Mouse (Mus musculus): ENCODE measurements at regions not wholly inside any gene's neighbourhood (a gene's known extent, or its start where the extent isn't known, plus 50 kb on each side); places are given as distances from the start of the nearest gene placed in this dataset.

GRCm38 (mm10) chr10:126270376-126270775 is 304.4 kb downstream of the Lrig3 start:
- Histone ChIP-seq H3K4me2 (ENCODE audit: low read depth) (no peak overlapping the region), H3K4me1 (ENCODE audit: insufficient read depth) (no peaks in the 10 kb centered on the region), H3K27ac (ENCODE audit: low read depth, low read length) (no peak overlapping the region), H3K9me3 (ENCODE audit: low read length) (no peaks in the 10 kb centered on the region), H3K4me3 (ENCODE audit: low read depth, low read length) (no peak overlapping the region), H3K9ac (no peak overlapping the region), H3K36me3 (ENCODE audit: insufficient read depth) (no peaks in the 10 kb centered on the region), H3K27me3 (ENCODE audit: insufficient read depth, low read length) (no peaks in the 10 kb centered on the region)
- 93% methylated on average over 12 of the region's 12 CpGs for WGBS
- TF ChIP-seq CTCF (IDR thresholded peaks at IDR 0.05; ENCODE audit: low read depth), result no peak
- DNase-seq (no peak), ATAC-seq (no peak)

GRCm38 (mm10) chr10:126267321-126267998 is 301.5 kb downstream of the Lrig3 start:
- WGBS, result 90% methylated on average over 2 of the region's 2 CpGs
- DNase-seq (no peak), ATAC-seq (no peak)
- TF ChIP-seq CTCF (IDR thresholded peaks at IDR 0.05; ENCODE audit: low read depth), result no peak
- H3K27me3 ChIP-seq (ENCODE audit: insufficient read depth, low read length), result no peaks in the 10 kb centered on the region
- no peak overlapping the region for H3K4me3 ChIP-seq (ENCODE audit: low read depth, low read length)
- no peaks in the 10 kb centered on the region for H3K9me3 ChIP-seq (ENCODE audit: low read length)
- H3K9ac ChIP-seq, result no peak overlapping the region
- H3K36me3 ChIP-seq (ENCODE audit: insufficient read depth), result no peaks in the 10 kb centered on the region
- H3K27ac ChIP-seq (ENCODE audit: low read depth, low read length), result no peak overlapping the region
- no peak overlapping the region for H3K4me2 ChIP-seq (ENCODE audit: low read depth)
- no peaks in the 10 kb centered on the region for H3K4me1 ChIP-seq (ENCODE audit: insufficient read depth)

- H3K27ac ChIP-seq (ENCODE audit: low read depth, low read length), result no peak overlapping the region
- no peak for DNase-seq
- no peak for TF ChIP-seq CTCF (IDR thresholded peaks at IDR 0.05; ENCODE audit: low read depth)
- no peaks in the 10 kb centered on the region for H3K36me3 ChIP-seq (ENCODE audit: insufficient read depth)
- no peak for ATAC-seq
- no peaks in the 10 kb centered on the region for H3K9me3 ChIP-seq (ENCODE audit: low read length)
- no peaks in the 10 kb centered on the region for H3K27me3 ChIP-seq (ENCODE audit: insufficient read depth, low read length)
- no peak overlapping the region for H3K4me3 ChIP-seq (ENCODE audit: low read depth, low read length)
- H3K4me1 ChIP-seq (ENCODE audit: insufficient read depth), result no peaks in the 10 kb centered on the region
- 57% methylated on average over 8 of the region's 8 CpGs for WGBS
- no peak overlapping the region for H3K4me2 ChIP-seq (ENCODE audit: low read depth)
- no peak overlapping the region for H3K9ac ChIP-seq
Measured at GRCm38 (mm10) chr10:126257171-126257570, 291.2 kb downstream of the Lrig3 start.

- no peak overlapping the region for H3K27ac ChIP-seq (ENCODE audit: low read depth, low read length)
- no peaks in the 10 kb centered on the region for H3K4me1 ChIP-seq (ENCODE audit: insufficient read depth)
- no peaks in the 10 kb centered on the region for H3K9me3 ChIP-seq (ENCODE audit: low read length)
- H3K36me3 ChIP-seq (ENCODE audit: insufficient read depth), result no peaks in the 10 kb centered on the region
- no peak overlapping the region for H3K9ac ChIP-seq
- no peak overlapping the region for H3K4me2 ChIP-seq (ENCODE audit: low read depth)
- WGBS, result 86% methylated on average over 4 of the region's 4 CpGs
- no peak for DNase-seq
- H3K27me3 ChIP-seq (ENCODE audit: insufficient read depth, low read length), result no peaks in the 10 kb centered on the region
- H3K4me3 ChIP-seq (ENCODE audit: low read depth, low read length), result no peak overlapping the region
- TF ChIP-seq CTCF (IDR thresholded peaks at IDR 0.05; ENCODE audit: low read depth), result no peak
- no peak for ATAC-seq
Measured at GRCm38 (mm10) chr10:126254198-126254597, 288.2 kb downstream of the Lrig3 start.

DNA sequence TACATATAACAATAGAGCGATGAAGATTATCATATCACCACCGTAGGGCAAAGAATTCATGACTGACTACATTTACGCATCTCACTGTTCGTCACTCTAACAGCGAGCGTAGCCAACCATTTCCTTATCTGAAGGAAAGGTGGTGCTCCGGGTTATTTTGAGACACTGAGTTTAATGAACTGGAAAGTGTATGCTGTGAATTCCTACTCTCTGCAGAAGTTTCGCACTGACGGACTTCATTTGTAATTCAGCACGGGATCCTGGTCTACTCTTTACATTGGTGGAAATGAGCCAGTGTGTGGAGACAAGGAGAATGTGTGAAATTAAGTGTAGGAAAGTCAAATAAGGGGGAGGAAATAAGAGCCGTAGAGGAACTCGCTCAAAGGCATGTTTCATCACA is 283.2 kb downstream of the Lrig3 start:
- no peak for ATAC-seq
- H3K36me3 ChIP-seq (ENCODE audit: insufficient read depth), result no peaks in the 10 kb centered on the region
- H3K4me2 ChIP-seq (ENCODE audit: low read depth), result no peak overlapping the region; the same call in 1 of the 2 replicates
- no peak overlapping the region for H3K27ac ChIP-seq (ENCODE audit: low read depth, low read length)
- no peak overlapping the region for H3K4me3 ChIP-seq (ENCODE audit: low read depth, low read length)
- no peak for TF ChIP-seq CTCF (IDR thresholded peaks at IDR 0.05; ENCODE audit: low read depth)
- no peak for DNase-seq
- H3K9me3 ChIP-seq (ENCODE audit: low read length), result no peaks in the 10 kb centered on the region
- WGBS, result 37% methylated on average over 12 of the region's 12 CpGs
- H3K9ac ChIP-seq, result no peak overlapping the region
- no peaks in the 10 kb centered on the region for H3K27me3 ChIP-seq (ENCODE audit: insufficient read depth, low read length)
- H3K4me1 ChIP-seq (ENCODE audit: insufficient read depth), result no peaks in the 10 kb centered on the region

DNA sequence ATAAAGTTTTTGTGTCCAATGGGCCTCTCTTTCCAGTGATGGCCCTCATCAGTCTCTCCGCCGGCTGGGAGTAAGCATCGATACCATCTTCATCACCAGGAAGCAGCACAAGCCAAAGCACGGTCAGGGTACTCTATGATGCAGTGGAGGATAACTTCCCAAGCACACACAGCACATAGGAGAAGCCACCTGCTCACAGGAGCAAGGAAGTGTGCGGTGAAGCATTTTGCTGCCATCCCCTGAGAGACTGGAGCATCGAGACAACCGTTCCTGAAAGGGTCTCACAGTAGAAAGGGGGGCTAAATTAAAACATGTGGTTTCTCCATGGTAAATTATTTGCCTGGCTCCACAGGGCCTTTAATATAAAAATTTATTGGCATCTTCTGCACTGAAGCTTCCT is 277.1 kb downstream of the Lrig3 start:
- Histone ChIP-seq H3K4me2 (ENCODE audit: low read depth) (no peak overlapping the region), H3K4me1 (ENCODE audit: insufficient read depth) (no peaks in the 10 kb centered on the region), H3K9ac (no peak overlapping the region), H3K27me3 (ENCODE audit: insufficient read depth, low read length) (no peaks in the 10 kb centered on the region), H3K36me3 (ENCODE audit: insufficient read depth) (no peaks in the 10 kb centered on the region), H3K4me3 (ENCODE audit: low read depth, low read length) (no peak overlapping the region), H3K27ac (ENCODE audit: low read depth, low read length) (no peak overlapping the region), H3K9me3 (ENCODE audit: low read length) (no peaks in the 10 kb centered on the region)
- TF ChIP-seq CTCF (IDR thresholded peaks at IDR 0.05; ENCODE audit: low read depth), result no peak
- ATAC-seq, result no peak
- WGBS, result 94% methylated on average over 7 of the region's 7 CpGs
- DNase-seq, result no peak

DNA sequence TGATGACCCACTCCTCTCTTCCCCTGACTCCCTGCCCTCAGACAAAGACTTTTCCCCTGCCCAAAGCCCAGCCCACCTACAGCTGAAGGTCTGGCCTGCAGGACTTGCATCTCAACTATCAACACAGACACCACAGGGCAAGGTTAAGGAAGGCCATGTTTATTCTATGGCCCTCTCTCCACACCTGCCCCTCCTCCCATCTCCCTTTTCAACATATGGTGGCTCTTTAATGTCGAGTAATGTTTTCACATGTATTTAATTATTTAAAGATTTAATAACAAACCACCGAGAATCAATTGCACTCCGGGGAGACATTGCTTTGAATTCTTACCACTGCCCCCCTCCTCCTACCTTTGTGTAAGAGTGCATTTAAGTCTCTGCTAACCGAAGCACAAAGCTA is 273.6 kb downstream of the Lrig3 start:
- Histone ChIP-seq H3K9me3 (ENCODE audit: low read length) (no peaks in the 10 kb centered on the region), H3K27me3 (ENCODE audit: insufficient read depth, low read length) (no peaks in the 10 kb centered on the region), H3K36me3 (ENCODE audit: insufficient read depth) (no peaks in the 10 kb centered on the region), H3K4me3 (ENCODE audit: low read depth, low read length) (no peak overlapping the region), H3K4me2 (ENCODE audit: low read depth) (no peak overlapping the region), H3K9ac (no peak overlapping the region), H3K27ac (ENCODE audit: low read depth, low read length) (no peak overlapping the region), H3K4me1 (ENCODE audit: insufficient read depth) (no peaks in the 10 kb centered on the region)
- DNase-seq (no peak), ATAC-seq (no peak)
- TF ChIP-seq CTCF (IDR thresholded peaks at IDR 0.05; ENCODE audit: low read depth), result no peak
- WGBS, result 49% methylated on average over 4 of the region's 4 CpGs

Small RNA genes in the stretch of these regions (microRNA-seq; reads per million reads assigned to microRNA genes)
- gene Mir378d, result 4.6 to 6.0 reads per million in 2 experiments
